Mouse (Mus musculus) liver, embryonic 14.5 days (tissue): ENCODE measurements at regions not wholly inside any gene's neighbourhood (a gene's known extent, or its start where the extent isn't known, plus 50 kb on each side); places are given as distances from the start of the nearest gene placed in this dataset.

Experiments
- CTCF ChIP-seq: IDR thresholded peaks from 2 replicates; pipeline ENCODE4 v1.5.1; 2016; ENCODE audit warnings: antibody characterized with exemption, low read depth, control low read depth
- EP300 ChIP-seq: IDR thresholded peaks from 2 replicates; pipeline ENCODE4 v1.6.1; 2016; ENCODE audit warnings: antibody characterized with exemption, low read depth

- TF ChIP-seq CTCF (no peak), EP300 (no peak)
Measured at GRCm38 (mm10) chr5:118334054-118334453, 89.0 kb downstream of the 2410131K14Rik start.
